Mouse (Mus musculus): ENCODE data around the gene Ascl2.

- TF ChIP-seq GATA1 (IDR thresholded peaks at IDR 0.05; ENCODE audit: borderline replicate concordance, low read length) (no peak), FLI1 (IDR thresholded peaks at IDR 0.05; ENCODE audit: low read length) (no peak)
Measured at GRCm38 (mm10) chr7:142918641-142919628, 50.1 kb downstream of the Ascl2 start.

All from megakaryocyte, embryonic 14.5 days (primary cell).